Mouse (Mus musculus) naive thymus-derived CD4-positive, alpha-beta T cell, adult 2 months (primary cell): ENCODE results near the gene Ccdc12.
A peak's percentile ranks its signal among the peaks of the same experiment; 100 is the strongest.
"Not testable (repeated sequence)": the region's sequence is repeated elsewhere in the genome, so short reads cannot be mapped to it uniquely, and the experiment has no call there.

Experiments used
- DNase-seq: peaks from one replicate; pipeline ENCODE4 v3.0.0-alpha.2; 2011; ENCODE audit warnings: low read depth

The Ccdc12 gene

GRCm38 (mm10) chr9:110673107-110673752 is 16.9 kb downstream of the Ccdc12 start:
- DNase-seq, result no peak

GRCm38 (mm10) chr9:110676492-110676911 is 20.2 kb downstream of the Ccdc12 start:
- DNase-seq, result peak; percentile 21

GRCm38 (mm10) chr9:110678886-110679285 is 22.6 kb downstream of the Ccdc12 start:
- DNase-seq, result no peak

GRCm38 (mm10) chr9:110680736-110681507 is 24.6 kb downstream of the Ccdc12 start:
- no peak for DNase-seq

GRCm38 (mm10) chr9:110681817-110682216 is 25.5 kb downstream of the Ccdc12 start:
- no peak for DNase-seq

GRCm38 (mm10) chr9:110682255-110682654 is 26.0 kb downstream of the Ccdc12 start:
- DNase-seq, result no peak

- DNase-seq, result not testable (repeated sequence)
These were observed 26.4 kb downstream of the Ccdc12 start for GRCm38 (mm10) chr9:110682697-110683096.

GRCm38 (mm10) chr9:110683574-110684099 is 27.3 kb downstream of the Ccdc12 start:
- no peak for DNase-seq

- DNase-seq, result peak; percentile 20
These were observed 28.0 kb downstream of the Ccdc12 start for GRCm38 (mm10) chr9:110684100-110684831.

GRCm38 (mm10) chr9:110685187-110685586 is 28.9 kb downstream of the Ccdc12 start:
- peak; percentile 50 for DNase-seq

GRCm38 (mm10) chr9:110685591-110685990 is 29.3 kb downstream of the Ccdc12 start:
- DNase-seq, result no peak

GRCm38 (mm10) chr9:110686472-110686871 is 30.2 kb downstream of the Ccdc12 start:
- DNase-seq, result no peak

- no peak for DNase-seq
These were observed 30.8 kb downstream of the Ccdc12 start for GRCm38 (mm10) chr9:110687061-110687460.

GRCm38 (mm10) chr9:110687846-110688245 is 31.5 kb downstream of the Ccdc12 start:
- DNase-seq, result no peak

- DNase-seq, result no peak
These were observed 33.0 kb downstream of the Ccdc12 start for GRCm38 (mm10) chr9:110689261-110689779.

GRCm38 (mm10) chr9:110695165-110695755 is 39.0 kb downstream of the Ccdc12 start:
- DNase-seq, result no peak

- no peak for DNase-seq
These were observed 40.1 kb downstream of the Ccdc12 start for GRCm38 (mm10) chr9:110696427-110696826.

- DNase-seq, result no peak
These were observed 41.2 kb downstream of the Ccdc12 start for GRCm38 (mm10) chr9:110697465-110697864.

GRCm38 (mm10) chr9:110699574-110699973 is 43.3 kb downstream of the Ccdc12 start:
- DNase-seq, result no peak

GRCm38 (mm10) chr9:110701114-110702032 is 45.1 kb downstream of the Ccdc12 start:
- no peak for DNase-seq

- no peak for DNase-seq
These were observed 46.5 kb downstream of the Ccdc12 start for GRCm38 (mm10) chr9:110702848-110703247.
